Mouse (Mus musculus) embryonic facial prominence, embryonic 15.5 days (tissue): Measurements from ENCODE around the gene B9d1. TPM values are rescaled to one million over a fixed set of nuclear protein-coding genes. Genes with fewer than 3 reads are reported as not detected.

ENCODE experiments used
- ATAC-seq: fragments of 200-750 bp; cut with Nextera tagmentation; 2 replicates; pipeline ENCODE4 v1.8.0; 2017; ENCODE audit warnings: low read depth, moderate TSS enrichment; ENCODE audit not compliant: insufficient number of reproducible peaks, low FRiP score, low TSS enrichment
- H3K27ac ChIP-seq: fragments of 300-500 bp; sonication (generic); replicated peaks from 2 replicates; pipeline ENCODE4 v1.5.1; 2015; ENCODE audit warnings: mild to moderate bottlenecking, inconsistent platforms
- H3K27me3 ChIP-seq: fragments of 300-500 bp; sonication (generic); 2 replicates; pipeline ENCODE4 v1.6.1; 2015; ENCODE audit warnings: inconsistent platforms
- H3K36me3 ChIP-seq: fragments of 300-500 bp; sonication (generic); 2 replicates; pipeline ENCODE4 v1.6.1; 2015; ENCODE audit warnings: mild to moderate bottlenecking, inconsistent platforms
- H3K4me1 ChIP-seq: fragments of 300-500 bp; sonication (generic); 2 replicates; pipeline ENCODE4 v1.6.1; 2015; ENCODE audit warnings: inconsistent platforms
- H3K4me2 ChIP-seq: fragments of 300-500 bp; sonication (generic); replicated peaks from 2 replicates; pipeline ENCODE4 v1.6.1; 2015; ENCODE audit warnings: mild to moderate bottlenecking, inconsistent platforms
- H3K4me3 ChIP-seq: fragments of 300-500 bp; sonication (generic); replicated peaks from 2 replicates; pipeline ENCODE4 v1.5.1; 2015; ENCODE audit warnings: mild to moderate bottlenecking, inconsistent platforms
- H3K9ac ChIP-seq: fragments of 300-500 bp; sonication (generic); 2 replicates; pipeline ENCODE4 v1.6.1; 2015; ENCODE audit warnings: inconsistent platforms
- H3K9me3 ChIP-seq: fragments of 300-500 bp; sonication (generic); replicated peaks from 2 replicates; pipeline ENCODE4 v1.6.1; 2016; ENCODE audit warnings: inconsistent platforms
- WGBS: fragments of 180-500 bp; shearing (Covaris S2); methylation state at CpG from one replicate; pipeline ENCODE4 v1.1.7; 2015; 5-methylcytosine and 5-hydroxymethylcytosine counted together
- polyA plus RNA-seq: library from polyadenylated mRNA; unstranded; fragments of >200 nt; fragmentation: Nextera tagmentation; extraction: Ambion mirVana; gene quantifications from 2 replicates; pipeline ENCODE4 v1.2.1, GENCODE M21; 2015

The B9d1 gene
- polyA plus RNA-seq, 1 experiment from 2014 or later, result 43.7 TPM

- WGBS, result 91% methylated on average over 2 of the region's 2 CpGs
- H3K4me1 ChIP-seq, result no peaks in the 10 kb centered on the region
- no peak overlapping the region for H3K9ac ChIP-seq
- H3K4me3 ChIP-seq, result no peak overlapping the region
- ATAC-seq, result no peak
- no peaks in the 10 kb centered on the region for H3K9me3 ChIP-seq
- no peak overlapping the region for H3K4me2 ChIP-seq
- peaks cover 12% of the 10 kb centered on the region for H3K36me3 ChIP-seq
- no peaks in the 10 kb centered on the region for H3K27me3 ChIP-seq
- H3K27ac ChIP-seq, result no peak overlapping the region
Observed at GRCm38 (mm10) chr11:61545586-61545985, 40.6 kb downstream of the B9d1 start.

- Histone ChIP-seq H3K9me3 (no peaks in the 10 kb centered on the region), H3K4me2 (no peak overlapping the region), H3K9ac (no peak overlapping the region), H3K27ac (no peak overlapping the region), H3K36me3 (peaks cover 12% of the 10 kb centered on the region), H3K4me3 (no peak overlapping the region), H3K27me3 (no peaks in the 10 kb centered on the region), H3K4me1 (no peaks in the 10 kb centered on the region)
- ATAC-seq, result no peak
- WGBS, result 89% methylated on average over 10 of the region's 10 CpGs
Observed at GRCm38 (mm10) chr11:61546452-61546851, 41.5 kb downstream of the B9d1 start.

GRCm38 (mm10) chr11:61547710-61548109, 42.8 kb downstream of the B9d1 start:
- H3K9me3 ChIP-seq, result no peaks in the 10 kb centered on the region
- no peak overlapping the region for H3K9ac ChIP-seq
- H3K4me1 ChIP-seq, result no peaks in the 10 kb centered on the region
- no peak overlapping the region for H3K27ac ChIP-seq
- WGBS, result 87% methylated on average over 4 of the region's 4 CpGs
- H3K4me3 ChIP-seq, result no peak overlapping the region
- peaks cover 12% of the 10 kb centered on the region for H3K36me3 ChIP-seq
- H3K4me2 ChIP-seq, result no peak overlapping the region
- no peaks in the 10 kb centered on the region for H3K27me3 ChIP-seq
- ATAC-seq, result no peak

GRCm38 (mm10) chr11:61550631-61551030, 45.7 kb downstream of the B9d1 start:
- H3K27ac ChIP-seq, result no peak overlapping the region
- H3K27me3 ChIP-seq, result no peaks in the 10 kb centered on the region
- no peaks in the 10 kb centered on the region for H3K9me3 ChIP-seq
- H3K4me1 ChIP-seq, result peaks cover 11% of the 10 kb centered on the region; the same call in 1 of the 2 replicates
- H3K4me3 ChIP-seq, result no peak overlapping the region
- peaks cover 6% of the 10 kb centered on the region; the same call in 1 of the 2 replicates for H3K36me3 ChIP-seq
- no peak overlapping the region for H3K9ac ChIP-seq
- H3K4me2 ChIP-seq, result no peak overlapping the region
- ATAC-seq, result no peak

GRCm38 (mm10) chr11:61553015-61553754, 48.2 kb downstream of the B9d1 start:
- Histone ChIP-seq H3K4me3 (no peak overlapping the region), H3K4me1 (peaks cover 11% of the 10 kb centered on the region; the same call in 1 of the 2 replicates), H3K27me3 (no peaks in the 10 kb centered on the region), H3K4me2 (no peak overlapping the region), H3K27ac (no peak overlapping the region), H3K36me3 (no peaks in the 10 kb centered on the region), H3K9me3 (no peaks in the 10 kb centered on the region), H3K9ac (no peak overlapping the region)
- no peak; the same call in 1 of the 2 replicates for ATAC-seq
- 62% methylated on average over 3 of the region's 3 CpGs for WGBS

GRCm38 (mm10) chr11:61559572-61559971, 54.6 kb downstream of the B9d1 start:
- Histone ChIP-seq H3K4me1 (peaks cover 24% of the 10 kb centered on the region), H3K36me3 (no peaks in the 10 kb centered on the region), H3K9ac (no peak overlapping the region), H3K4me2 (no peak overlapping the region), H3K9me3 (no peaks in the 10 kb centered on the region), H3K27ac (no peak overlapping the region), H3K4me3 (no peak overlapping the region), H3K27me3 (no peaks in the 10 kb centered on the region)
- 83% methylated on average over 5 of the region's 5 CpGs for WGBS
- no peak for ATAC-seq

GRCm38 (mm10) chr11:61562421-61562820, 57.5 kb downstream of the B9d1 start:
- Histone ChIP-seq H3K9ac (no peak overlapping the region), H3K4me3 (no peak overlapping the region), H3K9me3 (no peaks in the 10 kb centered on the region), H3K27me3 (no peaks in the 10 kb centered on the region), H3K4me2 (no peak overlapping the region), H3K36me3 (no peaks in the 10 kb centered on the region), H3K4me1 (peaks cover 34% of the 10 kb centered on the region), H3K27ac (no peak overlapping the region)
- no peak for ATAC-seq
- 57% methylated on average over 5 of the region's 5 CpGs for WGBS

Other genes with a start within 250 kb of the B9d1 start
- 30.4 and 32.0 TPM in 2 replicates for gene Aldh3a2, start 237.7 kb upstream of the B9d1 start, polyA plus RNA-seq
- 0.20 and 0.51 TPM in 2 replicates for gene Slc47a2, start 162.3 kb upstream of the B9d1 start, polyA plus RNA-seq
- gene Slc47a1, start 126.8 kb upstream of the B9d1 start, polyA plus RNA-seq, result 0.88 and 0.89 TPM in 2 replicates
- gene Rnf112, start 51.0 kb upstream of the B9d1 start, polyA plus RNA-seq, result 1.4 and 2.1 TPM in 2 replicates
- 404 and 406 TPM in 2 replicates for gene Mfap4, start 19.7 kb upstream of the B9d1 start, polyA plus RNA-seq
- 61.9 and 62.9 TPM in 2 replicates for gene Mapk7, start 10.7 kb upstream of the B9d1 start, polyA plus RNA-seq
- 28.6 and 31.0 TPM in 2 replicates for gene Epn2, start 74.5 kb downstream of the B9d1 start, polyA plus RNA-seq
- 13.0 and 16.2 TPM in 2 replicates for gene Grap, start 148.1 kb downstream of the B9d1 start, polyA plus RNA-seq
- 9.0 and 10.9 TPM in 2 replicates for gene Fam83g, start 178.9 kb downstream of the B9d1 start, polyA plus RNA-seq
- 0.12 and 0.15 TPM in 2 replicates for gene Slc5a10, start 215.7 kb downstream of the B9d1 start, polyA plus RNA-seq